Mouse (Mus musculus): ENCODE measurements around the gene Serpinf2.

Gene Serpinf2

DNA sequence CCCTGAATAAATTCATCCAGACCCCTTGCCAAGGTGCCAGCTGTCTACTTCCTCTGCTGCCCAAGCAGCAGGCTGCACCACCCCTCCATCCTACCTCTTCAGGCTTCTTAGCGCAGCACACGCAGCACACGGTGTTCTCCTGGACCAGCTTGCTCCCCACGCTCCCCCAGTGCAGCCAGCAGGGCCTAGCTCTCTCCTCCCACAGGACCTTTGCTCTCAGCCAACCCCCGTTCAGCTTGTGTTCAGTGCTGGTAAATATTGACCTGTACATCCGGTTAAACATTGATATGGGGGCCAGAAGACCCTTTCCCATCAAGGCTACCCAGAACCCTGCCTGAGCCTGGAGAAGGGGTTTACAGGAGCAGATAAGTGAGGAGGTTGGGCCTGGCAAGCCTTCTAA, at the start of gene Serpinf2:
Gene Serpinf2, minus strand, starts transcription at position 229 of the 400 bp plus-strand sequence.
- no peak for DNase-seq (ENCODE audit: extremely low read depth, insufficient read length, low spot score)

DNA sequence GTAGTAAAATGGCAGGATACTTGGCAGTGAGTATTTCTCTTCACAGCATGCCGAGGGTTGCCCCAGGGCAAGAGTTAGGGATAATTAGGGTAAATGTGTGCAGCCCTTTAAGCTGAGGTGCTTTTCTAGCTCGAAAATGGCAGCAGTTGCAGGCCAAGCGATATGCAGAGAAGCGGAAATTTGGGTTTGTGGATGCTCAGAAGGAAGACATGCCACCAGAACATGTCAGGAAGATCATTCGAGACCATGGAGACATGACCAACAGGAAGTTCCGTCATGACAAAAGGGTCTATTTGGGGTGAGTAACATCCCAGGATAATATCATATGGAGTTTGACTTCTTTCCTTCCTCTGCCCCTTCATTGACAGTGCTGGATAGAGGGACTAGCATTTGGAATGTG, 48.1 kb upstream of the Serpinf2 start:
- DNase-seq (ENCODE audit: extremely low read depth, insufficient read length, low spot score): no peak

DNA sequence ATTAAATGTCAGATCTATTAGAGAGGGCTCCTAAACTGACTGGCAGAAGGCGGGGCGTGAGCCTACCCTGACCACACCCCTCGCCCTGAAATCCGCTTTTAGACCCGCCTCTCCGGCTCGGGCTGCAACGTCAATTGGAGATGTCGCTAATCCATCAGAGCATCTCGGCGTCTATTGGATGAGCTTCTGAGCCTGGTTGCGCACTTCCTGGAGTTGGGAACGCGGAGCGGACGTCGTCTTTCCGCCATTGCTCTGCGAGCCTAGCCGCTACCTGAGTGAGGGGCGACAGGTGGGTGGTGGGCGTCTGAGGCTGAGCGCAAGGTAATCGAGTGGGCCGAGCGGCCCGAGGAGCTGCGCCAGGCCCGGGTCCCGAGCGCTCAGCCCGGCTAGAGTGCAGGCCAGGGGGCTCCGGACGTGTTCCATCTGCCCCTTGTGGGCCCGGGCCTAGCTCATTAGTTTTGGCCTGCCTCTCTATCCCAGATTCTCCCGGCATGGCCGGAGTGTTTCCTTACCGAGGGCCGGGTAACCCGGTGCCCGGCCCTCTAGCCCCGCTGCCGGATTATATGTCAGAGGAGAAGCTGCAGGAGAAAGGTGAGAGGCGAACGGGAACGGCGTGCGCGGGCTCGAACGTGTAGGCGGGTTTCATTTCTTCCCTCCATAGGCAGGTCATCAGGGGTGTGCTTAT, 47.4 kb upstream of the Serpinf2 start, which contains the start of gene Prpf8:
Gene Prpf8, plus strand, starts transcription at position 216 of the 685 bp plus-strand sequence.
- peak; percentile 96 for DNase-seq (ENCODE audit: extremely low read depth, insufficient read length, low spot score)

DNA sequence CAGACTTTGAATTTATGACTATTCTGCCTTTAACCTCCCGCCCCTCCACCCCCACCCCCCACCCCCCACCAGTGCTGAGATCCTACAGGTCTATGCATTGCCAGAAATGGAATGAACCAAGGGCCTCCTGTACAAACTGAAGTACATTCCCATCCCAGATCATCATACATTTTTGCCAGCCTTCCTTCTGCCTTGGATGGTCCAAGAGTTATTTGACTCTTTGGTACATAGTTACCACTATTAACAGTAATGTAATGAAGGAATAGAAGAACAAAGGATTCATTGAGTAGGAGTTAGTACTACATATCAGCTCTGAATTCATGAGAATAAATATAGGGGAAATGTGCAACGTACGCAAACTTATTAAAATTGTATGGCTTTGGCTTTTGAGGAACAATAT, 46.8 kb upstream of the Serpinf2 start:
- DNase-seq (ENCODE audit: extremely low read depth, insufficient read length, low spot score): no peak

DNA sequence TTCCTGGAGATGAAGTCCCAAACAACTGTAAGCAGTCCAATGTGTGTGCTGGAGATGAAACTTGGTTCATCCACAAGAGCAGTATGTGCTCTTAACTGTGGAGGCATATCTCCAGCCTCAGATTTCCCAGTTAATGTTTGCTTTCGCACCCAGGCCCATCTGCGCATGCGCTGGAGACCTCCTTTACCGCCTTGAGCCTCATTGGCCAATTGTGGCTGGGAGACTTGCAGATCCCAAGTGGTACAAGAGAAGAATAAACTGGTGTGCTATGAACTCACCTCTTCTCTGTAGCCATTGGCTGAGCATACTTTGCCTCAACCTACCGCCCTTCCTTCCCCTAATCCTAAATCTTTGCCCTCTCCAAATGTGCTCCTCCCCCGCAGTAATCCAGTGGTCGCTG, 34.0 kb upstream of the Serpinf2 start:
- DNase-seq (ENCODE audit: extremely low read depth, insufficient read length, low spot score): no peak

DNA sequence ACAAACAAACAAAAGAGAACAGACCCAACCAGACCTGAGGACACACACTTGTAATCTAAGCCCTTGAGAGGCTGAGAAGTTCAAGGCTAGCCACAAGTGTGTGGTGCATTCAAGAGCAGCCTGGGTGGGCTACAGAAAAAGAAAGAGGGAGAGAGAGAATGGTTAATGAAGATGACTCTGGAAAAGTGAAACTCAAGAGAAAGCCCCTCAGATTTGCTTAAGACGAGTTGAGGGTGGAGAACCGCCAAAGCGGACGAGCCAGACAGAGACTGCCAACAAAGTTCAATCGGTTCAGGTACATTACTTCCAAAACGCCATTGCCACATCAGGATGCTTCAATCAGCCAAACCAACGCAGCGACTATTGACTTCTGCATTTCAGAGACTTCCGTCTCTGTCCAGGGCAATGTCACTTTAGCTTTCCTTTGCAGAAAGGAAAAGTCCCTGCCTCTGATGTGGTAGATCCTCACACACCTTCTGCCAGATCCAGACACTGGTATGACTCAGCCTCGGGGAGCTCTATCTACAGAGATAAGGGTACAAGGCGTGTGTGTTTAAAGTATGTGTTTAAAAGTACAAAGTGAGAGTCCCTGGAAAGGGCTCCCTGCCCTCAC, 33.2 kb upstream of the Serpinf2 start:
- no peak for DNase-seq (ENCODE audit: extremely low read depth, insufficient read length, low spot score)

DNA sequence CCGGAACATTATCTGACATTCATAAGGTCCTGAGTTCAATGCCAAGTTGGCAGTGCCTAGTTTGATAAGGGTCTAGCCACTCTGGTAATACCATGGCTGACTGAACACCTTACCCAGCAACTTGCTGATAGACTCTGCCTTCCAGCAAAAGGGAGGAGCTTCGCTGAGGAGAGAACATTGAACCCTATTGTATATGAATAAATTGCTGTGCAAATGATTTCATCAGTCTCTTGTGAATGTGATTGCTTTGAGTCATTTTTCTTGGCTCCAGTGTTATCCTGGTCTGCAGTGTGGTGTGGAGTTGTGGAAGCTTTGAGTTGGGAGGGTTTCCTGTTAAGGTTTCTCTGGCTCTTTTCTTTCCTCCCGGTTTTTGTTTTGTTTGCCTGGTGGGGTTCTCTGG, 31.3 kb upstream of the Serpinf2 start:
- DNase-seq (ENCODE audit: extremely low read depth, insufficient read length, low spot score): no peak

DNA sequence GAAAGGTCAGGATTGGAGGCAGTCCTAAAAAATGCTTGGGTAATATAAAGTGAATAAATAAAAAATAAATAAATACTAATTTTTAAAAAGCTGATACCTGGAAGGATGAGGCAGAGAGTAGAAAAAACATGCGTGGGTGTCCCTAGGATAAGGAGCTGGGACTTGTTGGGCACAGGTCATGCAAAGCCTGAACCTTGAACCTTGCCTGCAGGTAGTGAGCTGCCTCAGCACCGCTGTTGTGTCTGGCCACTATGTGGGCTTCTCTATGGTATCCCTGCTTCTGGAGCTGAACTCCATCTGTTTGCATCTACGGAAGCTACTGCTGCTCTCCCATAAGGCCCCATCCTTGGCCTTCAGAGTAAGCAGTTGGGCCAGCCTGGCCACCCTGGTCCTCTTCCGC, 29.9 kb upstream of the Serpinf2 start:
- DNase-seq (ENCODE audit: extremely low read depth, insufficient read length, low spot score): no peak

DNA sequence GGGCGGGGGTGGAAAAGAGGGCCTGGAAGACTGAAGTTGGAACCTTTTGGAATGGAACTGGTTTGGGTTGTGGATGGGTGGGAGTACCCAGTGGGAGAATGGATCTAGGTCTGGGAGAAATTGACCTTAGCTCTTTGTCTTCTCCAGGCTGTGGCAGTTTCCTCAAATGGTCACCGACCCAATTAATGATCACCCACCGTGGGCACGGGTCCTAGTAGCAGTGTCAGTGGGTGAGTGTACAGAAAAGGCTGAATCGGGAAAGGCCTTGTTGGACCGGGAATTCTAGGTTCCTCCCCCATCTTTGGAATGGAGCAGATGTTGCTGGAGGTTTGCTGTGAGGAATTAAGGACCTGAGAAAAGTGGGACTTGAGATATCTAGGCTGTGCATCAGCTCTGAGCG, 29.0 kb upstream of the Serpinf2 start:
- no peak for DNase-seq (ENCODE audit: extremely low read depth, insufficient read length, low spot score)

DNA sequence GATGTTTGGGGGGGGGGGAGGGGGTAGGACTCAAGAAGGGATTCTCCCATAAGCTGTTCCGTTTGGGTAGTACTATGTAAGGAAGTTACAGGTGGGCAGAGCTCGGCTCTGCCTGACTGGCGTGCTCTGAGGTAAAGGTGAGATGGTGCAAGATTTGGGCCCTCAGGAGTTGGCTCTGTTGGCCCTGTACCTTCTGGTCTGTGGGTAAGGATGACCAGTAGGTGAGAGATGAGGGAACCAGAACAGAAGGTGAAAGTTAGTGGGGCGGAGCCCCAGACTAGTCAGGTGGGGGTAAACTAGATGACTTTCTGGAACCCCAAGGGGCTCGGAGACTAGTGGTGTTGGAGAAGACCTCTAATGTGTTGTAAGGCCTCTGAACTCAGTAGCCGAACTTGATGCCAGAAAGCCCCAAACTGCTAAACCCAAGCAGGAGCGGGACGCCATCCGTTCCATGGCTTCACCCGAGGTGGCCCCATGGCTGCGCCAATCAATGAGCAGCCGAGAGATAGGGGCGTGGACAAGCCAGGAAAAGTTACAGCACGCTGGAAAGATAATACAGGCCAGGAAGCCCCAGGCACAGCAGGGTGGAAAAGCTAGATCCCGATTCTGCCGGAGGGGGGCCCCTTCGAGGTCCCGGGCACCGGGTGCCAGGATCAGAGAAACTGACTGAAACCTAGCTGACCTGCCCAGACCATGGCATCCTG, 28.3 kb upstream of the Serpinf2 start:
- DNase-seq (ENCODE audit: extremely low read depth, insufficient read length, low spot score): no peak

DNA sequence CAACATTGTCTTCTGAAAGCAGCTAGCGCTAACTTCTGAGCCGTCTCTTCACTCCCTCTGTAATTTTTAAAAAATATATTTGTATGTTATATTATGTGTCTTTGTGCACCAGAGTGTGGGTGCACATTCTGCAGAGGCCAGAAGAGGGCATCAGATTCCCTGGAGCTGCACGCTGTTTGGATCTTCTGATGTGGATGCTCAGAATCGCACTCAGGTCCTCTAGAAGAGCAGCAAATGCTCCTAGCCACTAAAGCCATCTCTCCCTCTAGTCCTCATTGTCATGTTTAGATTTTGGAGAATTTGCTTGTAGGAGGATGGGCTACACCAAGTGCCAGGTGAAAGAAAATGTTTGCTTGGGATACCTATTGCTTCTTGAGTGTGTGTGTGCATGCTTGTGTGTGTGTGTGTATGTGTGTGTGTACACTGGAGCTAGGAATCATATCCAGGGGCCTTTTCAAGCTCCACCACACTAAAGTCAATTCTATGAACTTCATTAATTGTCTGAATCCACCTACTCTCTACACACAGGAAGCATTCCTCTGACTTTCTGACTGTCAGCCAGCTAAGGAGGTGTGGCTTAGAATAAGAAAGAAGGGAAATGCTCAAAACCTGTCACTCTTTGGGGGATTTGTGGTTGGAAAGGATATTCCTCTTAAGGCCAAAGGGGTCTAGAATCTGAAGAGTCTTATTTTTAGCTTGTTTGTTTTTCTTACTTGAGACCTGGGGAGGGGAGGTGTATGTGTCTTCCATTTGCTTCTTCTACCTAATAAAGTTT, 27.5 kb upstream of the Serpinf2 start:
- no peak for DNase-seq (ENCODE audit: extremely low read depth, insufficient read length, low spot score)

DNA sequence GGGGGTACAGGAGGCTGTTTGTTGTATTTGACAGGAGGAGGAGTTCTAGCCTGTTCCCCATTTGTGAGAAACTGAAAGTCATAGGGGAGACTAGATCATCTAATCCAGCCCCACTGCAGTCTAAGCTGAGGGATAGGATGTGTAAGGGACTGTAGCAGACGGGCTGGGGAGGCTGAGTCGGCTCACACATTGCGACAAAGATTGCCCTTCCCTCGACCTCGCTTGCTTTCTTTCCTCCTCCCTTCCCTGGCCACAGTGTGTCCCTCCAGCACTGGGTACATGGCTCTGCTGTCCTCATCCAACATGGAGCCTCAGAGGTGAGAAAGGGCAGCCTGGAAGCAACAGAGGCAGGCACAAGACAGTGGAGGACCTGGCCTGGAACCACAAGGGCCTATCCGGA, 25.7 kb upstream of the Serpinf2 start:
- no peak for DNase-seq (ENCODE audit: extremely low read depth, insufficient read length, low spot score)

DNA sequence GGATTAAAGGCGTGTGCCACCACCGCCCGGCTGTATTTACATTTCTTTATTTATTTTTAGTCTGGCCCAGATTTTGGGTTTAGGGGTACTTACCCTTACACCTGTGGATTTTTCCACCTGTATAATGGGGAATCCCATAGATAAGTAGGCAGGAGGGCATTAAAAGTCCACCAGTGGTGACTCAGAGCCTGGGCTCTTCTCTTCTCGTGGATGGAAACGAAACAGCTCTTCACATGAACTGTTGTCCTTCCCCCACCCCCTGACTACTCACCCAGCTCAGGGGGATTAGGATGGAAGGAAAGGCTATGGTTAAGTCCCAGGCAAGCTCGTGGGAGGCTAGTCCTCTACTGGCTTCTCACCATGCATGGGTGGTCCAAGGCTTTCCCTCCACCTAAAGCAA, 25.0 kb upstream of the Serpinf2 start:
- no peak for DNase-seq (ENCODE audit: extremely low read depth, insufficient read length, low spot score)

DNA sequence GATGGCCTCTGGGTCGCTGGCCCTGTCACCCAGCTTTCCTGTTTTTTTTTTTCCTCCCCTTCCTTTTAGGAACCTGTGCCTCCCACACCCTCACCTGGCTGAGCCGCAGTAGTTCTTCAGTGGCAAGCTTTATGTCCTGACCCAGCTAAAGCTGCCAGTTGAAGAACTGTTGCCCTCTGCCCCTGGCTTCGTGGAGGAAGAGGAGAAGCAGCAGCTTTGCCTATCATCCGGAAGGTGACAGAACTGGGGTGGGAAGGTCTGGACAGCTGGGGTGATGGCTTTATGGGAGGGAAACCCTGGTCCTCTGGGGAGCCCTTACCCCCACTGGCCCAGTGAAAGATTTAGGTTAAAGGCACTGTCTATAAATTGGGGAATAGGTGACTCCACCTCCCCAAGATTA, 24.2 kb upstream of the Serpinf2 start:
- DNase-seq (ENCODE audit: extremely low read depth, insufficient read length, low spot score): no peak

DNA sequence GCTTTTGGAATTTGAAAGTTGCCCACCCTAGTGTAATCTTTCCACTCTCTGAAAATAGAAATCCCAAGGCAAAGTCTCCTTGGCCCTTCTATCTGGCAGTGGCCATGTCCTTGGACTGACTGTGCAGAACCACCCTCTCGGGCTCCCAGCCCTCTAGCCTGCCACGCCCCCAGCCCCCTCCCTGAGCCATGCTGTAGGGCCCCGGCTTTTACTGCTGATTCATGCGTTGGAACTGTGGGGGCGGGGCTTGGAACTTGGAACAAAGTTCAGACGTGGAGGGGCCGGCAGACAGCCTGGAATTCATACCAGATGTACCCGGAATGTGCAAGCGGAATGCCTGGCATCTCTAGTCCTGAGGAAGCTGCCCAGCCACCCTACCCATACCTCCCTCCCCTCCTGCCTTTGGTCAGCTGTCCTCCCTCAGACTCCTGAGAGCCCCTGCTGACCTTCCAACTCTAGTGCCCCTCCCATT, 23.5 kb upstream of the Serpinf2 start:
- peak; percentile 95 for DNase-seq (ENCODE audit: extremely low read depth, insufficient read length, low spot score)

DNA sequence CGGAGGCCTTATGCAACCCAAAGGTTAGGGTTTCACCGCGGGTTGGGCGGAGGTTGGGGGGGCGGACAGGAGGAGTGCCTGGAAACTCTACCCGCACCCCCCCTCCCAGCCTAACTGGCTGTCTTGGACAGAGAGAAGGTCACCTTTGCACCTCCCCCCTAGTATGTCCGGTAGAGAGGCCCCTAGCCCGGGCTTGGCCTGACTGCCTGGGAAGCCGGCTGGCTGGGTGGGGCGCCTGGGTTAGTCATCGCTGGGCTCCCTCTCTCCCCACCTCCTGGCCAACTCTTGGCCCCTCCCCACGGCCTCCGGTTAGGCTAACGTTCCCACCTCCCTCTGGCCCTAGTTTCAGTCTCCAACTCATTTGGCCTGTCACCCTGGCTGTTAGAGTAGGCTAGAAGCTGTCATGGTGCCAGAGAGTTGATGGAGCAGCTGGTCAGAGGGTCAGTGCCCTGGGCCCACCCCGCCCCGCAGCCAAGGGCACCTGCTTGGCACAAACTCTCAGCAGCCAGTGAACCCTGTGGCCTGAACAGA, 22.9 kb upstream of the Serpinf2 start:
- peak; percentile 93 for DNase-seq (ENCODE audit: extremely low read depth, insufficient read length, low spot score)

DNA sequence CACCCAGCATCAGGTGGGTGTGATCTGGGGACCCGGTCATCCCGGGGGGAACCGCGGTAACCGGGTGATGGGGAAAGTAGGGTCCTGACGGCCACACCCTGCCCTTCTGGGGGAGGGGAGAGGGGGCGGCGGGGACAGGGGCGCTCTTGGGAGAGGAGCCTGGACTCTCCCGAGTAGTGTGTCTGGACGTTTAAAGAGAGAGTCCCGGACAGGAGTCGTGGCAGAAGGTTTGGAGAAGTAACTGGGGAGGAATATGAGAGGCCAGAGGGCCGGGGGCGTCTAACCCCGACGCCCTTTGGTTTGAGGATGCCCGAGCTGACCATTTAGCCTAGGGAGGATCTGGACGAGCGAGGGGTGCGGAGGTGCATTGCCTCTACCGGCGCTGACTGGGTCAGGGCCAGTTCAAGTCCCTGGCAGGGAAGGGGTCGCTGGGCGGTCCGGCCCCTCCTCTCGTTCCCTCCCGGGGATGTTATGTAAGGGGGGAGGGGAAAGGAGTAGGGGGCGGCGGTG, 22.4 kb upstream of the Serpinf2 start:
- DNase-seq (ENCODE audit: extremely low read depth, insufficient read length, low spot score): no peak

DNA sequence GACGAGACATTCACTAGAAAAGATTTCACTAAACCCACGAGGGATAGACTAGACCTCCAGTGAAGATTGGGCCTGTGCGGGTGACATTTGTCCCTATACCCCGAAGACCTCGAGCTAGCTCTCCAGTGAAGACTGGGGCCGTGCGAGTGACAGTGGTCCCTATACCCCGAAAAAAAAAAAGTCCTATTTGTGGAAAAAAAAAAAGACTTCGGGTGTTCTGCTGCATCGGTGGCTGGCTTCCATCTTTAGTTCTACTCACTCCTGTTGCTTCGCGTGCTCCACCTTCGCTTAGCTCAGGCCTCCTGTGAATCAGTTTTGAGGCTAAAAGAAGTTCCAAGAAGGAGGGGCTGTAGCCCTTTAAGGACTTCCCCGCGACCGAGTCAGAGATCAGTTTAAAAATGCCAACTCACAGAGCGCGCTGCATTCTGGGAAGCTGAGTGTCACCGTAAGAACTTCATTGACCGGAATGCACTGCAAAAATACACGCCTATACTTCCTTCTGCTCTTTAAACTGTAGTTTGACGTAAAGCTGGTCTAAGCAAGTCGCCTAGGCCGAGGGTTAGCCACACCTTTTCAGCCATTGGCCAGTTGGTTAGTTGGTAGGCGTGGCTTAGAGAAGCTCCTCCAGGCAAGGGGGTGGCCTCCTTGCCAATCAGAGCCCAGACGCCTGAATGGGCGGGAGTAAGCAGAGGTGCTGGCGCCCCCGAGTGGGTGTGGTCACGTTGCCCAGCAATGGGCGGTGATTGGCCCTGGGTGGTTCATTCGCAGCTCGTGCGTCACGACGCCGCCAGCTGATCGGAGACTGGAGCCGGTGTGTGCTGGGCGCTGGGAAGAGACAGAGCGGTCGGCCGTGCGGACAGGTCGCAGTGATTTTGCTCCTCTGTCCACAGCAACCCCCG, 21.7 kb upstream of the Serpinf2 start, which contains the start of gene Tlcd2:
Gene Tlcd2, plus strand, starts transcription at position 872 of the 899 bp plus-strand sequence.
- peak; percentile 100 for DNase-seq (ENCODE audit: extremely low read depth, insufficient read length, low spot score)

DNA sequence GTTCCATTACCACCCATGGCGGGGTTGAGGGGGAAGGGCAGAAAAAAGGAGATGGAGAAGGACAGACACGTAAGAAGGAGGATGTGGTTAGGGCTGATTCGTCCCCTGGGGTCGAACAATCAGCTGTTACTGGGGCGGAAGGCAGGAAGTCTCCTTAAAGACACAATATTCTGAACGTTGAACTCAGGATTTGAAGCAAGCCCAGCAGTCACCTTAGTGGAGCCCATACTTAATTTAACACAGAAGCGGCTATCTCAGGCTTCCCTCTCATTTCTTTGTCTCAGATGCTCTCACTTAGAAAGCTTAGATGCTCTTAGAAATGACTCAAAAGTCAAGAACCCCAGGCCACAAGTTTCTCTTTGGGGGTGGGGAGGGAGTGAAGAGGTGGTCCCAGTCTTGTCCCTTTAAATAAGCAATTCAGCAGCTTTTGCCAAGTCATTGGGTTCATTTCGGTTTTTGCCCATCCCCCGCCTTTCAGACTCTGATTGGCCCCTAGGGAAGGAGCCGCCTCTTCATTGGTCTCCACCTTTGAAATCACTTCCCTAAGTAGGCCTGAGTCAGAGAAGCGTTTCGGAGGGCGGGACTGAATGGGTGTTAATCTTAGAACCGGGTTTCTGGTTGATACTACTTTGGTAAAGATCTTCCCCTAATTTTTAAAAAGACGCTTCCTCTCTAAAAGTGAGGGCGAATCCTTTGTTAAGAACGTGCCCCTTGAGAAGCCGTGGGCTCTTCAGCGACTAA, 20.9 kb upstream of the Serpinf2 start:
- peak; percentile 79 for DNase-seq (ENCODE audit: extremely low read depth, insufficient read length, low spot score)
